Mouse (Mus musculus) CD4-positive helper T cell, adult 2 months (primary cell): ENCODE data around the gene Ndufs2.
A peak's percentile ranks its signal among the peaks of the same experiment; 100 is the strongest.

ENCODE experiments used
- DNase-seq: peaks from one replicate; pipeline ENCODE4 v3.0.0-alpha.2; 2012; ENCODE audit warnings: low read depth, missing footprints, low spot score

Gene Ndufs2

DNA sequence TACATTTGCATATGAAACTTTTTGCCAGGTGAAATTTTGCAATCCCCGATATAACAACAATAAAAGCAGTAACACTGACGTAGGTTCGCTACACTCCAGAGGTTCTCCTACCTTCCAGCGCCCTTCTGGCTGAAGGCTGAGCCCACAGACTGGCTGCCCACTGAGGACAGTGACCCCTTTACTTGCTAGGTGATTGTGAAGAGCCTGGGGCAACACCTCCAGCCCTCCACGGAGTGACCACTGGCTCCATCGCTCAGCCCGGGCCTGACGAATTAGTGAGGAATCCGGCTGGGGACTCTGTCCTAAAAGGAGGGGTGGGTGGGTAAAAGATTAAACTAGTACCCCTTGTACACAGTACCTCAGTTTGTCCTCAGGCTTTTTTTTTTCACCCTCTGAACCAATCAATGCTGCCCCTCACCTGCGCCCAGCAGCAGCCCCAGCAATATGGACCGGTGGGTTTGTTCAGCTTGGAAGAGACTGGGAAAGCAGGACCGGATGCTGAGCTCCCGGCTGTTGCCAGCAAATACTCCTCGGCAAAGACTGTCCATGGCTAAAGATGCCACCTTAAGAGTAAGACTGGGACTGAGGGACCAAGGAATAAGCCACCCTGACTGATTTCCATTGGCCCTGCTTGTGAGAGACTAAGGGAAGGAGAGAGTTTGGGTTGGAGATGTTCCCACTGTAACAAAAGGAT is 28.0 kb upstream of the Ndufs2 start:
- DNase-seq: no peak

DNA sequence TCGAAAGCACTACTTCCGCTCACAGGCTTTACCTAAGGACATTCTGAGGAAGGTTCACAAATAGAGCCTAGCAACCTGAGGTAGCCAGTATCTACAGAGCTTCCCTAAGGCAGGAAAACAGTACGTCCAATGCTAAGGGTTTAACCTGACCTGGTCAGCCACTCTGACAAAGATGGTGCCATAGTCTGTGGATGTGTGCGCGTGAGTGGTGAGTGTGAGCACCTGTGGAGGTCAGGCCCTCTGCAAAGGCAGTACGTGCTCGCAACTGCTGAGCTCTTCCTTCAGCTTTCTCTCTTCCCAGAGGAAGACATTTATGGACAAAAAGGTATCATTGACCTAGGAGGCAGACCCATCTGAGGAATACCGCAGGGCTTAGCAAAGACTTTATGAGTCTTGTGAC is 27.2 kb upstream of the Ndufs2 start:
- DNase-seq: no peak

DNA sequence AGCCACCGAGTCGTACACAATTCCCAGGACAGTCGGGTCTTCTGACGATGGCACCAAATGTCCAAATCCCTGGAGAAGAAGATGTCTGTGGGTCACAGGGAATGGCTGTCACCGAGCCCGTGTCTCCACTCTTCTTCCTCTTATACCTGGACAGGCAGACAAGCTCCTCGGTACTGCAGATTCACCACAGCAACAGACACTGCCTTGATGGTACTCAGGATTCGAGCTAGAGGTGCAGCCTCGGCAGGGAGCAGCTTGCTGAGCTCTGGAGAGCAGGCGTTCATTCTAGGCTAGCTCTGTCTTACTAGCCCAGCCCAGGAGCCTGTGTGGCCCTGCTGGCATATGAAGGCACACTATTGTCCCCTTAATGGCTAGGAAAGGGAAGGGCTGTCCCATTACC is 26.5 kb upstream of the Ndufs2 start:
- DNase-seq: no peak

DNA sequence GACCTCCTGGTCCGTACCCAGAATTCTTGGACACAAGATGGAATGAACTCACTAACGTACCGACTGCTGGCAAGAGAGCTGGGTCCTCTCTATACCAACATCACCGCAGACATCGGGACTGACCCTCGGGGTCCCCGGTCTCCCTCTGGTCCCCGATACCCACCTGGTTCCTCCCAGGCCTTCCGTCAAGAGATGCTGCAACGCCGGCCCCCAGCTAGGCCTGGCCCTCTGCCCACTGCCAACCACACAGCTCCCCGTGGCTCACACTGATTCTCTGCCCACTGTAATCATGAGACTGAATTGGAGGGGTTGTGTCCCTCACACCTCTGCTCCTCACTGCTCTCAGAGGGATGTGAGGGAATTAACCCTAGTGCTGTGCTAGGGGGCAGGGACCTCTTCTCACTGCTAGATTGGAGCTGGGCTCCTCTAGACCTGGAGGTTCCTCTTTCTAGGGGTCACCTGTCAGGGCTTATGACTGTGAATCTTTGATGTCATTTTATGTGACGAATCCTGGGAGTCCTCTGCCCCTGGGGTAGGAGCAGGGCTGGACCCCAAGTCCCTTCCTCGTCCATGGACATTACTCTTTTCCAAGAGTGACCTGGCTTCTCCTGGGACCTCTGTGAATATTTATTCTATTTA is 25.0 kb upstream of the Ndufs2 start:
- DNase-seq: no peak

DNA sequence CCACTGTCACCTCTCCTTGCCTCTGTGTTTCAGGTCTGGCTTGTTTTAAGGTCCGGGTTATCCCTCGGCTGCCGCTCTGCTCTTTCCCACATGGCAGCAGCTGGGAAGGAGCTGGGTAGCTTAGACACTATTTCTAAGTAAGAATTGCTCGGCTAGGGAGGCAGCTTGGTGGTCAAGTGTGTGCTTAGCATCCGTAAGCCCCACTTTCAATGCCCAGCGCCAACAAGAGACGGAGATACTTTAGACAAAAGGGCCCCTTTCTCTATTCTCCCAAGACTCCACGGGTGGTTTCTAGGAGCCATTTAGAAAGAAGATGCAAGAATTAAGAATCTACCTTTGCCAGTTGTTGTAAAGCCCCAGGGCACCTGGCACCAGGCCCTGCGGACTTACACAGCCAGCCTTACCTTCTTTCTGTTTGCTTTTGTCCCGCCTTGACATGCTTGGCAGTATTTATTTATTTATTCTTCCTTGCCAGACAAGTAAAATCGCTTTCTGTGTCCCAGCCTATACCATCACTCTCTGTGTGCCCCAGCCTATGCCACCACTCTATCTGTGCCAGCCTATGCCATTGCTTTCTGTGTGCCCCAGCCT is 24.1 kb upstream of the Ndufs2 start:
- DNase-seq: no peak

DNA sequence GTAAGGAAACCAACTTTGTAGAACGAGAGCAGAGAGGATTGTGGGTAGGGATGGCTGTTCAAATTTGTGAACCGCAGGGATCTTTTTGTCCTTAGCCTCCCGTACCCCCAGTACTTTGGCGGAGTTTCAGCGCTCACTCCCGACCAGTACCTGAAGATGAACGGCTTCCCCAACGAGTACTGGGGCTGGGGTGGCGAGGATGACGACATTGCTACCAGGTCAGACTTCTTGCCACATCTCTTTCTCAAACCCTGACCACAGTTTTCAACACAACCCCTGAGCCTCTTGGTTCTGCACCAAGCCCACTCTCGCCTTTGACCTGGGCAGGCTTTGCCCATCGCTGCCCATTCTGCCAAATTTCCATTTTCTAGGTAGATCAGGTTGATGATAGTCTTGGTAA is 23.0 kb upstream of the Ndufs2 start:
- no peak for DNase-seq

DNA sequence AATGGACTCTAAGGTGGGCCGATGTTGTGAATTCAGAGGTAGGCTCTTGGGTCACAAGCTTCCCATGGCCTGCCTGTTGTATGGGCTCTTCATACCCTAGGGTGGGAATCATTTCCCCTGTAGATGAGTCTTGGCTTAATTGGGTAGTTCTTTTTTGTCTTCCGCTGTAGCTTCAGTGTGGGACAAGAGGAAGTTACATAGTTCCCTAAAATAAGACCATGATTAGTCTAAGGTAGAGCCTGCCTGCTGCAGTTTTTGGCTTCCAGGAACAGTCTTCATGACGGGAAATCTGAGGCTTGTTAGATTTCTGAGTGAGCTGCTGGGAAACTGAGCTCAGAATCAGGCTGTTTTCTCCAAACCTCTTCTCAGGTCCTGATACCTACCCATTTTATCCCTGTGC is 20.9 kb upstream of the Ndufs2 start:
- no peak for DNase-seq

DNA sequence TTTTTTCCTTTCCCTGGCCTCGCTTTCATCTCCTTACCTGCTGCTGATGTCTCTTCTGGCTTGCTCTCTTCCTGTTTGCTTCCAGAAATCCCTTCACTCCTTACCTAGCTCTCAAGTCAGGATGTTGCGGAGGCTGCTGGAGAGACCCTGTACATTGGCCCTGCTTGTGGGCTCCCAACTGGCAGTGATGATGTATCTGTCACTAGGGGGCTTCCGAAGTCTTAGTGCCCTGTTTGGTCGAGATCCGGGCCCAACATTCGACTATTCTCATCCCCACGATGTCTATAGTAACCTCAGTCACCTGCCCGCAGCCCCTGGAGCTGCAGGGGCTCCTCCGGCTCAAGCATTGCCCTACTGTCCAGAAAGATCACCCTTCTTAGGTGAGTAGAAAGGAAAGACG is 20.4 kb upstream of the Ndufs2 start:
- no peak for DNase-seq

DNA sequence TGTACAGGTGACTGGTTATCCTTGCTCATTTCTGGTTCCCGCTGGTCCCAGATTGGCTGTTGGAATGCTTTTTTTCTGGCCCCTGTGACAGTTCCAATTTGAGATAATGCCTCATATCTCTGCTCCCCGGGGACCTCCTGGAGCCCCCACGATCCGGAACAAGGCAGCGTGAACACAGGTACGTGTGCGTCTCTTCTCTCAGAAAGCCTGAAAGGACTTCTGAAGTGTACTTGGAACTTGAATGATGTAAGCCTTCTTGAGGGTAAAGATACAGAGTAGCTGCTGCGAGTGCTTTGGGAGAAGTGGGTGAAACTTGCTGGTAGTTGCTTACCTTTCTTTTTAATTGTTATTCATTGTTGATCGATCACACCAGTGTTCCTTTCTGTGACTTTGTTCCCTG is 20.0 kb upstream of the Ndufs2 start:
- DNase-seq: no peak

DNA sequence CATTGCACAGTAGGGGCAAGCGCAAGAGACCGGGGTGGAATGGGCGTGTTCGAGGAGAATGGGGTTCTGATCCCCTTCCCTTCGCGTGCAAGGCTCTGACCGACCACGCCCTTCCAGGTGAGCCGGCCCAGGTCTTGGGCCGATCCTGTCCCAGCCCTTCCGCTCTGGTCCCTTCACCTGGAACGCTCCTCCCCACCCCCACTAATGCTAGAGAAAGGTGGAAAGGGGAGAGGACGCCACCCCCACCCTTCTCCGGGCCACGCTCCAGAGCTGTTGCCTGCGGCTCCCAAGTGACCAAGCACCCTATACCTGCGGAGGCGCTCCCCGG is 19.3 kb upstream of the Ndufs2 start:
- DNase-seq: no peak

DNA sequence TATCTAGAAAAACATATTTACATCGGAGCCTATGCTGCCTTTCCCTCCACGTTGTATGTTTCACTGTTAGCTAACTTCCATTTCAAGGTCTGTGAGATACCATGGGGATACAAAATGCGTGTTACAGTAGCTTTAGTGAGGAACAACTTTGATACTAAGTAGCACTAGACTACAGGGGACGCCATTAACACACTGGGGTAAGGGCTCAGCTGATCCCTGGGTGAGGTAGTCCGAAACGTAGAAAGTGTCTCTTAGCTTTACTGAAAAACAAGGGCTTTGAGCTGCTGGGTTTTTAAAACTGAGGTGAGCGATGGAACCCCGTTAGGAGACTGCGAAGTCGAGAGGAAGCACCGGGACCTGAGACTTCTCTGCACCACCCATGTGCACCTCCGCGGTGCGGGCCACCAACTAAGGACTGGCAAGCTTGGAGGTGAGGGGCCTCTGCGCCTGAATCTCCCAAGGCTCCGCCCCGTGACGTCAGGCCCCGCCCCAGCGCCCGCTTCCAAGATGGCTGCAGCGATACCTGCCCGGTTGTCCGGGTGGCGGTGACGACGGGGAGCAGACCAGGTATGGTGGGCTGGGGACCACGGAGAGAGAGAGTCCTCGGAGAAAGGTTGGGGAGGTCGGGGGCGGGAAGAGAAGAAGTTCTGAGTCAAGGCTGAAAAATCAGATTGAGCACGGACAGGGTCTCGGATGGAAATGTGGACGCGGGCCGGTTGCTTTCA is 18.8 kb upstream of the Ndufs2 start, which contains the start of gene B4galt3:
Gene B4galt3, plus strand, starts transcription at position 481 of the 725 bp plus-strand sequence.
- peak; percentile 92 for DNase-seq

DNA sequence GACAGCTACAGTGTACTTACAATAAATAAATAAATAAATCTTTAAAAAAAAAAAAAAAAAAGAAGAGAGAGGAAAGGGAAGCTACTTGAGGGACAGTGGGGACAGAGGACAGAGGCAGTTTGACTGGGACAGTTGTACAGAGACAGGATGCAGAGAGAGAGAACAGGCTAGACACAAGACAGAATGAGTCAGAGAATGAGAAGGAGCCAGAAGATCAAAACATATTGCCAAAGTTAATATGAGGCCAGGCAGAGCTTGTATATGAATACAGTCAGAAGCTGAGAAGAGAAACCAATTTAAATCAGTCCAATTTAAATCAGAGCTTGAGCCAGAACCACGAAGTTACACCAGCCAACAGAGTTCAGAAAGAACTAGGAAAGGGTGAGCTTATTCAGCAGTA is 17.2 kb upstream of the Ndufs2 start:
- no peak for DNase-seq

DNA sequence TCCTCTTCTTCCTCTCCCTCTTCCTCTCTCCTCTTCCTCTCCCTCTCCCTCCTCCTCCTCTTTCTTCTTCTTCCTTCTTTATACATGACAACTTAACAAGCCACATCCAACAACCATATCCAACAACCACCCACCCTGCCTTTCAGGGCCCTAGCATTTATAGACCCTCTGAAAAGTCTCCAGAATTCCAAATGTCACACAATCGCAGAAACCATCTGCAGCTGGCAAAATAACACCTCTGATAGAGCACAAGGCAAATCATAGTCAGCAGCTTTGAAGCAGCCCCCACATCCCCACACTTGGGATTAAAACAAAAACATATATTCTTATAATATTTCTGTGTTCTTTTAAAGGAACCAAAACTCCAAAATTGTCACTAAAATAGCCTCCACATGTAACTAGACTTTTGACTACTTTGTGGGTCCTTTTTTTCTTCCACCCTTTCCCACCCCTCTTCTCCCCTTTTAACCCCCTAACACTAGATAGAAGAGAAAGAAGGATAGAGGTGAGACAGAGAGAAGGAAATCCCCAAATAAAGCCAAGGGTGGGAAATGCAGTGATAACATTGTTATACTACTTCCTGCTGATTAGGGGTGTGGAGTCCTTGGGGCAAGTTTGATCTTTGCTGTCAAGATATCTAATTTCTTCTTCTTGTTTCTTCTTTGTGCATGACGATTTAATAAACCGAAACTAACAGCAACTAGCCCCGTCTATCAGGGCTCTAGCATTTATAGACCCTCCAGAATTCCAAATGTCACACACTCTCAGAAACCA is 15.0 kb upstream of the Ndufs2 start:
- no peak for DNase-seq

DNA sequence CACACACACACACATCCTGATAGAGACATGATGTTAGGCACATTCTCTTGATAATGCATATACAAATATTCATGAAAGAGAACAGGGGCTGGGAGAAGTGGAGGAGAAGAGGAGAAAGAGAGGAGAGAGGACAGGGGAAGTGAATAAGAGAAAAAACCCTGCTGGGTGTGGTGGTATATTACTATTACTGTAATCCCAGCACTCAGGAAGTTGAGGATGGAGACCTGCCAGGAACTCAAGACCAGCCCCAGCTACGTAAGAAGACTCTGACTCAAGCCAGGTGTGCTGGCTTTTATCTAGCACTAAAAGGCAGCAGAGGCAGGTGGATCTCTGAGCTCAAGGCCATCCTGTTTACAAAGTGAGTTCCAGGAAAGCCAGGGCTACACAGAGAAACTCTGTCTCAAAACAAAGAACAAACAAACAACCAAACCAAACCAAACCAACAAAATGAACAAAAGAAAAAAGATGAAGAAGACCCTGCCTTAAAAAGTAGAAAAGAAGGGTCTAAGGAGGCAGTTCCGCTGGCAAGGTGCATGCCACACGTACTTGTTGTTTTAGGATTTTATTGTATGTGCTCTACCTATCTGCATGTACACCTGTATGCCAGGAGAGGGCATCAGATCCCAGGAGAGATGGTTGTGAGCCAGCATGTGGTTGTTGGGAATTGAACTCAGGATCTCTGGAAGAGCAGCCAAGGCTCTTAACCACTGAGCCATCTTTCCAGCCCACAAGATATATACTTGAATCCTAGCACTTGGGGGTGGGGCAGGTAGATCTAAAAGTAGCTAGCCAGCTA is 12.7 kb upstream of the Ndufs2 start:
- DNase-seq: no peak

DNA sequence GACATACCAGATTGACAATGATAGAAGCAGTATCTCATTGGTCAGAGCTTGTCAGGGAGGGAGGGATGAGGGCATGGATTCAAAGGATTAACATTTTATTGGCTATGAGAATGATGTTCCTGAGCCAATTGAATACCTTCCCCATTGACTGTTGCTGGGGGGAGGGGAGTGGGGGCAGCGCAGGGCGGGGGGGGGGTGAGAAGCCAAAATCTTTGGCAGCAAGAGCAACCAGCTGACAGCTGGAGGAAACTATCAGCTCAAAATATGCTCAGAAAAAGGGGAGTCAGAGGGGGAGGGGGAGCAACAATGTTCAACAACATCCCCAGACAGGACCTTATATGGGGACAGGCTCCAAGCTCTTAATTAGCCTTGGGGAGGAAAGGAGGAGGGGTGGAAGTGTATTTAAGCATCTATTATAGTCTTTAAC is 12.0 kb upstream of the Ndufs2 start:
- DNase-seq: no peak

DNA sequence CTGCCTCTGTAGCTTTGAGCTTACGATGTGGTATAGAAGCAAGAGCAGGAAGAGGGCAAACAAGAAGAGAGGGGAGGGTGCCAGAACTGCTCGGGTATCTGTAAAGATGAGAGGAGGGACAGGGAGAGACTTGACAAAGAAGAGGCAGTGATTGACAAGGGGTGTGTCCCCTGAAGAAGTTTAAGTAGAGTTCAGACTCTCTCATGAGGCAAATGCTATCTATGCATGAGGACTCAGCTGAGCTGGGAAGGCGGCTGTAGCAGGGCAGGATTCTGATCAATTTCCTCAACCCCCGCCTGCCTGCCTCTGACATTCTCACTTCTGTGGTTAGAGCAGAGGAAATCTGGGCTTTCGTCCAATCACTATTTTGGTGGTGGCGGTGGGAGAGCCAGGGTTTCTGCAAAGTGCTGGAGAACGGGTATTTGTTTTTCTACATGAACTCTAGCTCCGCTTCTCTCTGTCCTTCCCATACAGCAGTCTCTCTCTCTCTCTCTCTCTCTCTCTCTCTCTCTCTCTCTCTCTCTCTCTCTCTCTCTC is 11.5 kb upstream of the Ndufs2 start:
- DNase-seq: peak; percentile 55

DNA sequence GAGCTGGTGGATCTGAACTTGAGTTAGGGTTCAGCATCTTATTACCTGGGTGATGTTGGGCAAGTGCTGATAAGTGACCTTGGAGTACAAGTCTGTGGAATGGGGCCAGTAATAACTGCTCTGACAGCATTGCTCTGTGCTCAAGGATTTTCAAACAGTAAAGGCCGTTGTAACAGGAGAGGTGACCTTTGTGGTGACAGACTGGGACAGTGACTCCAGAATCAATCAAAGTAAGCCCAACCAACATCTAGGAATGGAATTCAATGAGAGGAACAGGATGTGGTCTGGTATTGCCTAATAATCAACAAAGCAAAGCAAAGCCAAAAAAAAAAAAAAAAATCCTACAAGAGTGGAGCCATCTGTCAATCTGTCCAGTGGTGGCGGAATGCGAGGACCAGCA is 9.1 kb upstream of the Ndufs2 start:
- DNase-seq: no peak

DNA sequence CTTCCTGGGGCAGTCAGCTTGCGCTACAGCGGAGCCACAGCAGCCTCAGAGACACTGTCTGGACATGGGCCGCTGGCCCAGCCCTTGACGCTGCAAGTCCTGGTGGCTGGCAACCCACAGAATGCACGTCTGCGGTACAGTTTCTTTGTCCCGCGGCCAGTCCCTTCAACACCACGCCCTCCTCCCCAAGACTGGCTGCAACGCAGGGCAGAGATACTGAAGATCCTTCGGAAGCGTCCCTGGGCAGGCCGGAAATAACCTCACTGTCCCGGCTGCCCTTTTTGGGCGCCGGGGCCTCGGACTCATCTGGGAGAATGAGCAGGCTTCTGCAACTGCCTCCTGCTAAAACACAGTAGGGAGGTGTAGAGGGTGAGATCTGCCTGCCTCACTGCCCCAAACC is 7.7 kb upstream of the Ndufs2 start:
- no peak for DNase-seq

DNA sequence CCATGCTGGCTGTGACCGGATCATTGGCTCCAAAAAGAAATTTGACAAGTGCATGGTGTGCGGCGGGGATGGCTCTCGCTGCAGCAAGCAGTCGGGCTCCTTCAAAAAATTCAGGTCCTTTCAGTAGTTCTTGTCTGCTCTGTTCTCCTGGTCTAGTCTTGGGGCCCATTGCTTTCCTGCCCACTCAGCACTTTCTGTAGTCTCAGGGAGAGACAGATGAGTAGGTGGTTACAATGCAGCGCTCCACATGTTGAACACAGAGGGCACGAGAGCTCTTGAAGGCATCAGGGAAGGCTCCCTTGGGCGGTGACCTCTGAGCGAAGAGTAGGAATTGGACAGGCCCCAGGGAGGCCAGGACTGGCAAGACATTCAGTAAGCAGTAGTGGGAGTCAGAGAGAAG is 6.6 kb upstream of the Ndufs2 start:
- DNase-seq: no peak

DNA sequence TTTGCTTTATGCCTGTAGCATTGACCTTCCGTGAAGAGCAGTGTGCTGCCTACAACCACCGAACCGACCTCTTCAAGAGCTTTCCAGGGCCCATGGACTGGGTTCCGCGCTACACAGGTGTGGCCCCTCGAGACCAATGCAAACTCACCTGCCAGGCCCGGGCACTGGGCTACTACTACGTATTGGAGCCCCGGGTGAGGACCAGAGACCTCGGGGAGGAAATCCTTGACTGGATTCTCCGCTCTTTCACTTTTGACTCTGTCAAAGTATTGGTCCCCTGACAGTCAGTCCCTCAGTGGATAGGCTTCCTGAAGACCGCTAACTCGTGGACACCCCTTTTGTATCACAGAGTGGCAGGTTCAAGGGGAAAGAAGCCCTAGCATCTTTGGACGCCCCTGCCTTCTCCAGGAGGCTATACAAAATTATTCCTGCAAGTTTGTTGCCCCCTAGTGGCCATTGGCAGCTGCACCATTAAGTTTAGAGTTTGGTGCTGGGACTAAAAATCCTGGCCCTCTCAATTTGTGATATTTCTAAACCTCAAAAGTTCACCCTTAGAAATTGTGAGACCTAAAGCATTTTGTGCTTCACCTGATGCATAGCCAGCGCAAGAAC is 5.9 kb upstream of the Ndufs2 start:
- DNase-seq: peak; percentile 64
